Mouse (Mus musculus): ENCODE data around the gene Hnf1b. TPM values are rescaled to one million over a fixed set of nuclear protein-coding genes. Genes with fewer than 3 reads are reported as not detected.

Hnf1b gene
- total and polyA plus RNA-seq, 3 experiments, result 0.33 TPM; not detected in 2

GRCm38 (mm10) chr11:83832389-83832788 is 17.5 kb upstream of the Hnf1b start:
- Histone ChIP-seq H3K27me3 (ENCODE audit: control insufficient read depth, insufficient read depth, low read length) (no peaks in the 10 kb centered on the region; the same call in 1 of the 2 replicates), H3K4me1 (ENCODE audit: control insufficient read depth, insufficient read depth, low read length) (no peaks in the 10 kb centered on the region), H3K27ac (no peak overlapping the region), H3K4me3 (no peak overlapping the region), H3K9ac (ENCODE audit: low read depth, low read length) (no peak overlapping the region), H3K79me2 (replicated peaks; ENCODE audit: control insufficient read depth, insufficient read depth, low read length) (no peaks in the 10 kb centered on the region), H3K36me3 (ENCODE audit: control insufficient read depth, insufficient read depth, low read length) (no peaks in the 10 kb centered on the region)
- intact Hi-C loops (cut with DNase I), result no loop called here
- WGBS, result 41% methylated on average over 8 of the region's 8 CpGs
- DNase-seq, result peak in 1 of 2 experiments; percentile 32
- TF ChIP-seq CTCF (IDR thresholded peaks at IDR 0.05) (peak; percentile 70), EP300 (IDR thresholded peaks at IDR 0.05; ENCODE audit: insufficient read depth, low read depth, low read length) (no peak)

DNA sequence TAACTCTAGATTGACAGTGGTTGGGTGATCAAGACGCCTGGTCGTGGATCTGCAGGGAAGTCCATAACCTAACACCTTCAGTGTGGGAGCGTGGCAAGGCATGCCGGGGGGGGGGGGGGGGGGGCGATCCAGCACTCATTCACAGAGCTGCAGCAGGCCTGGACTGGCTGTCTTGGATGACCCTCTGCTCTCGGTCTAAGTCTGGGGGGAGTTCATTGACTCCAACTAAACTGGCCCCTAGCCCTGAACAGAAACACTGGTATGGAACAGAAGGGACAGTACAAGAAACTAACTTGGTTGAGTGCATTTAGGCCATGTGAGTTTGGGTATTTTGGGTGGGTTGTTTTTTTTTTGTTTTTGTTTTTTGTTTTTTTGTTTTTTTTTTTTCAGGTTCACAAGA is 16.3 kb upstream of the Hnf1b start:
- Histone ChIP-seq H3K4me1 (ENCODE audit: control insufficient read depth, insufficient read depth, low read length) (no peaks in the 10 kb centered on the region), H3K4me3 (no peak overlapping the region), H3K27me3 (ENCODE audit: control insufficient read depth, insufficient read depth, low read length) (no peaks in the 10 kb centered on the region; the same call in 1 of the 2 replicates), H3K79me2 (replicated peaks; ENCODE audit: control insufficient read depth, insufficient read depth, low read length) (no peaks in the 10 kb centered on the region), H3K27ac (no peak overlapping the region), H3K36me3 (ENCODE audit: control insufficient read depth, insufficient read depth, low read length) (no peaks in the 10 kb centered on the region), H3K9ac (ENCODE audit: low read depth, low read length) (no peak overlapping the region)
- 81% methylated on average over 6 of the region's 6 CpGs for WGBS
- intact Hi-C loops (cut with DNase I), result no loop called here
- no peak for DNase-seq
- TF ChIP-seq CTCF (IDR thresholded peaks at IDR 0.05) (no peak), POLR2A (IDR thresholded peaks at IDR 0.05; ENCODE audit: insufficient read depth, low read depth, low read length) (no peak), EP300 (IDR thresholded peaks at IDR 0.05; ENCODE audit: insufficient read depth, low read depth, low read length) (no peak)

DNA sequence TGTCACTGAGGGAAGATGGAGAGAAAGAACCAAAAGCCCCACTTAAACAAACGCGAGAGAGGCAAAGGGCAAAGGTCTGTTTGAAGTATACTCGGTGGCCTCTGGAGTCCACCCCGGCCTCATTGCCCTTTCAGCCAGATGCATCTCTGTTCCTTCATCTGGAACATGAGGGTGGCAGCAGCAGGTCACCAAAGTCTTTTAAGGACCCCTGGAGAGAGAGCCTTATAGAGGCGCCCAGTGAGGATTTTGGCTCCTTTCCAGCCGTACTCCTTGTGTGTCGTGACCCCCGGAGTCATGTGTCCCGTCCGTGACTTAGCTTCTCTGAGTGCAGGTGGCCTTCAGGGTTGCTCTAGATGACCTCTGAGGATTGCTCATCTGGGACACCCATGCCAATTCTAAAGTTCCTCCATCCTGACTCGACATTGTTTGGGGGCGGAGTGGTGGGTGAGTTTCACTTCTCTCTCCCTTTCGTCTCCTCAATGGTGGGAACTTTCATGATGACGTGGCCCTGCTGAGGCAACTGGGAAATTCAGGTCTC is 15.8 kb upstream of the Hnf1b start:
- WGBS, result 69% methylated on average over 14 of the region's 14 CpGs
- Histone ChIP-seq H3K4me3 (no peak overlapping the region), H3K9ac (ENCODE audit: low read depth, low read length) (no peak overlapping the region), H3K27me3 (ENCODE audit: control insufficient read depth, insufficient read depth, low read length) (no peaks in the 10 kb centered on the region; the same call in 1 of the 2 replicates), H3K4me1 (ENCODE audit: control insufficient read depth, insufficient read depth, low read length) (no peaks in the 10 kb centered on the region), H3K36me3 (ENCODE audit: control insufficient read depth, insufficient read depth, low read length) (no peaks in the 10 kb centered on the region), H3K79me2 (replicated peaks; ENCODE audit: control insufficient read depth, insufficient read depth, low read length) (no peaks in the 10 kb centered on the region), H3K27ac (no peak overlapping the region)
- no peak for TF ChIP-seq EP300 (IDR thresholded peaks at IDR 0.05; ENCODE audit: insufficient read depth, low read depth, low read length)
- TF ChIP-seq POLR2A (IDR thresholded peaks at IDR 0.05; ENCODE audit: insufficient read depth, low read depth, low read length), result no peak
- no peak for TF ChIP-seq CTCF (IDR thresholded peaks at IDR 0.05)
- intact Hi-C loops (cut with DNase I), result no loop called here
- DNase-seq, result peak in 1 of 2 experiments; percentile 39

DNA sequence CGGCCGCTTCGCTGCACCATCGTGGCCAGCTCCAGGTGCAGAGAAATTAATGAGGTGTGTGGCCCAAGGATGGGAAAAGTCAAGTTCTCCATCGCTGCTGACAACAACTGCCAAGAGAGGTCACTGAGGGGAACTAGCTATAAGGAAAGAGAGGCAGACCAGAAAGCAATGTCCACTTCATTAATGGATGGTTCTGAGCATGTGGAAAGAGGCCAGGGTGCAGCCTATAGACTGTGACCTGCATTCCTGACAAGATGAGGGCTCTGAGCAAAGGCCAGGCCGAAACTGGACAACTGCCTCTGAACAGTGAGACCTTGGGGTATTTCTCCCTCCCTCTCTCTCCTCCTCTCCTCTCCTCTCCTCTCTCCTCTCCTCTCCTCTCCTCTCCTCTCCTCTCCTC is 10.4 kb upstream of the Hnf1b start:
- no peaks in the 10 kb centered on the region for H3K36me3 ChIP-seq (ENCODE audit: control insufficient read depth, insufficient read depth, low read length)
- no peaks in the 10 kb centered on the region for H3K4me1 ChIP-seq (ENCODE audit: control insufficient read depth, insufficient read depth, low read length)
- 80% methylated on average over 6 of the region's 6 CpGs for WGBS
- TF ChIP-seq POLR2A (IDR thresholded peaks at IDR 0.05; ENCODE audit: insufficient read depth, low read depth, low read length) (no peak), CTCF (IDR thresholded peaks at IDR 0.05) (no peak), EP300 (IDR thresholded peaks at IDR 0.05; ENCODE audit: insufficient read depth, low read depth, low read length) (no peak)
- intact Hi-C loops (cut with DNase I), result no loop called here
- no peaks in the 10 kb centered on the region; the same call in 1 of the 2 replicates for H3K27me3 ChIP-seq (ENCODE audit: control insufficient read depth, insufficient read depth, low read length)
- H3K9ac ChIP-seq (ENCODE audit: low read depth, low read length), result no peak overlapping the region
- H3K4me3 ChIP-seq, result no peak overlapping the region
- no peak for DNase-seq
- no peak overlapping the region for H3K27ac ChIP-seq
- no peaks in the 10 kb centered on the region for H3K79me2 ChIP-seq (replicated peaks; ENCODE audit: control insufficient read depth, insufficient read depth, low read length)

GRCm38 (mm10) chr11:83843534-83843933 is 6.3 kb upstream of the Hnf1b start:
- no peak for DNase-seq
- Histone ChIP-seq H3K4me1 (ENCODE audit: control insufficient read depth, insufficient read depth, low read length) (no peaks in the 10 kb centered on the region), H3K27ac (no peak overlapping the region), H3K9ac (ENCODE audit: low read depth, low read length) (no peak overlapping the region), H3K36me3 (ENCODE audit: control insufficient read depth, insufficient read depth, low read length) (no peaks in the 10 kb centered on the region), H3K27me3 (ENCODE audit: control insufficient read depth, insufficient read depth, low read length) (no peaks in the 10 kb centered on the region; the same call in 1 of the 2 replicates), H3K4me3 (no peak overlapping the region), H3K79me2 (replicated peaks; ENCODE audit: control insufficient read depth, insufficient read depth, low read length) (no peaks in the 10 kb centered on the region)
- WGBS, result 72% methylated on average over 6 of the region's 6 CpGs
- intact Hi-C loops (cut with DNase I), result no loop called here
- TF ChIP-seq CTCF (IDR thresholded peaks at IDR 0.05) (no peak), POLR2A (IDR thresholded peaks at IDR 0.05; ENCODE audit: insufficient read depth, low read depth, low read length) (no peak)

GRCm38 (mm10) chr11:83850586-83851272 is 866 bp downstream of the Hnf1b start:
- Histone ChIP-seq H3K36me3 (ENCODE audit: control insufficient read depth, insufficient read depth, low read length) (no peaks in the 10 kb centered on the region), H3K79me2 (replicated peaks; ENCODE audit: control insufficient read depth, insufficient read depth, low read length) (no peaks in the 10 kb centered on the region), H3K27ac (no peak overlapping the region), H3K27me3 (ENCODE audit: control insufficient read depth, insufficient read depth, low read length) (peaks cover 32% of the 10 kb centered on the region), H3K4me1 (ENCODE audit: control insufficient read depth, insufficient read depth, low read length) (no peaks in the 10 kb centered on the region; the same call in 1 of the 2 replicates), H3K4me3 (no peak overlapping the region), H3K9ac (ENCODE audit: low read depth, low read length) (no peak overlapping the region)
- 5% methylated on average over 24 of the region's 24 CpGs for WGBS
- intact Hi-C loops (cut with DNase I), result no loop called here
- TF ChIP-seq EP300 (IDR thresholded peaks at IDR 0.05; ENCODE audit: insufficient read depth, low read depth, low read length), result no peak
- TF ChIP-seq CTCF (IDR thresholded peaks at IDR 0.05), result no peak
- TF ChIP-seq POLR2A (IDR thresholded peaks at IDR 0.05; ENCODE audit: insufficient read depth, low read depth, low read length), result no peak
- no peak for DNase-seq

Measured in heart, adult 2 months (tissue).